Mouse (Mus musculus): ENCODE measurements around the gene Cdh23.

Gene Cdh23

GRCm38 (mm10) chr10:60574851-60575250, 121.4 kb downstream of the Cdh23 start:
- DNase-seq, result no peak

GRCm38 (mm10) chr10:60571491-60571890, 124.8 kb downstream of the Cdh23 start:
- no peak for DNase-seq

- no peak for DNase-seq
These were observed 129.8 kb downstream of the Cdh23 start for GRCm38 (mm10) chr10:60566369-60567037.

- no peak for DNase-seq
These were observed 132.2 kb downstream of the Cdh23 start for GRCm38 (mm10) chr10:60564136-60564535.

GRCm38 (mm10) chr10:60562946-60563345, 133.3 kb downstream of the Cdh23 start:
- no peak for DNase-seq

GRCm38 (mm10) chr10:60558491-60558927, 137.8 kb downstream of the Cdh23 start:
- no peak for DNase-seq

GRCm38 (mm10) chr10:60552951-60553635, 143.2 kb downstream of the Cdh23 start:
- no peak for DNase-seq

- DNase-seq, result no peak
These were observed 157.0 kb downstream of the Cdh23 start for GRCm38 (mm10) chr10:60539164-60539914.

GRCm38 (mm10) chr10:60536098-60536811, 160.0 kb downstream of the Cdh23 start:
- DNase-seq, result no peak

- DNase-seq, result no peak
These were observed 163.8 kb downstream of the Cdh23 start for GRCm38 (mm10) chr10:60532502-60532901.

- peak; percentile 20 for DNase-seq
These were observed 164.9 kb downstream of the Cdh23 start for GRCm38 (mm10) chr10:60531349-60531748.

- DNase-seq, result no peak
These were observed 165.7 kb downstream of the Cdh23 start for GRCm38 (mm10) chr10:60530633-60531032.

GRCm38 (mm10) chr10:60527949-60528348, 168.3 kb downstream of the Cdh23 start:
- DNase-seq, result no peak

- DNase-seq, result peak; percentile 13
These were observed 171.2 kb downstream of the Cdh23 start for GRCm38 (mm10) chr10:60525081-60525480.

- DNase-seq, result no peak
These were observed 180.0 kb downstream of the Cdh23 start for GRCm38 (mm10) chr10:60516286-60516685.

- DNase-seq, result no peak
These were observed 197.8 kb downstream of the Cdh23 start for GRCm38 (mm10) chr10:60498538-60498937.

- DNase-seq, result no peak
These were observed 201.2 kb downstream of the Cdh23 start for GRCm38 (mm10) chr10:60495070-60495469.

GRCm38 (mm10) chr10:60491538-60491937, 204.8 kb downstream of the Cdh23 start:
- DNase-seq, result no peak

GRCm38 (mm10) chr10:60481381-60481780, 214.9 kb downstream of the Cdh23 start:
- no peak for DNase-seq

- no peak for DNase-seq
These were observed 221.7 kb downstream of the Cdh23 start for GRCm38 (mm10) chr10:60474549-60474948.

- DNase-seq, result no peak
These were observed 222.4 kb downstream of the Cdh23 start for GRCm38 (mm10) chr10:60473782-60474322.

GRCm38 (mm10) chr10:60467752-60468151, 228.5 kb downstream of the Cdh23 start:
- DNase-seq, result no peak
